Comparison of ENCODE assay signal across 29 mouse cellular contexts in genomic region chr11:111086933-111087332, GRCm38 (mm10). TPM values are rescaled to one million over a fixed set of nuclear protein-coding genes. Genes with fewer than 3 reads are reported as not detected.
DNase-seq lines count a peak whose midpoint lies in the region; ATAC-seq and TF ChIP-seq lines count a peak whose summit lies in the region.
"Had no signal": no experiment of that assay in that cellular context is flagged by ENCODE, and none has a peak within 500 bp of the region (broad histone marks: within the 10 kb centered on the region; RNA-seq: fewer than 3 reads in every experiment).

No protein-coding gene starts in this region.

- peak; percentile 65 for DNase-seq in heart, adult 11 months
- no peak for DNase-seq in heart, adult 8-10 months (ENCODE audit: low spot score)
- DNase-seq in heart, postnatal 0 days (ENCODE audit: low spot score) = no peak
- DNase-seq in heart, postnatal 14 days = no peak
- DNase-seq in kidney, adult 9 months = peak; percentile 50
- no peak for DNase-seq in kidney, postnatal 4 days
- DNase-seq in adrenal gland, adult 18-20 months (ENCODE audit: low spot score in 2 of 2) = no peak
- DNase-seq: adrenal gland, postnatal 10 days; cerebellum, adult 11 months; cerebellum, adult 9-10 months; cerebellum, postnatal 36 days; gastrocnemius, postnatal 36 days; retina, postnatal 1 day; right cerebral cortex, postnatal 14 days; thymus, postnatal 14 days had no signal

- H3K4me3 ChIP-seq in heart, postnatal 0 days (ENCODE audit: low read depth, low read length) = no peak overlapping the region
- no peak overlapping the region for H3K4me3 ChIP-seq in intestine, embryonic 16.5 days (ENCODE audit: low read length)
- H3K4me3 ChIP-seq: heart, embryonic 10.5 days; hindbrain, embryonic 10.5 days; hindbrain, embryonic 15.5 days; layer of hippocampus, adult 2 months; limb, embryonic 13.5 days; lung, embryonic 15.5 days; midbrain, embryonic 10.5 days; midbrain, embryonic 15.5 days; neural tube, embryonic 15.5 days had no signal

- H3K9ac ChIP-seq in heart, postnatal 0 days (replicated peaks; ENCODE audit: low read depth, low read length) = no peak overlapping the region
- no peak overlapping the region for H3K9ac ChIP-seq in intestine, embryonic 16.5 days (ENCODE audit: low read depth, low read length)
- H3K9ac ChIP-seq: hindbrain, embryonic 15.5 days; limb, embryonic 13.5 days; lung, embryonic 15.5 days; midbrain, embryonic 15.5 days; neural tube, embryonic 15.5 days had no signal

- peak overlapping the region; percentile 28 for H3K4me2 ChIP-seq in heart, postnatal 0 days (ENCODE audit: low read depth, low read length)
- H3K4me2 ChIP-seq in intestine, embryonic 16.5 days (ENCODE audit: low read depth, low read length) = peak overlapping the region; percentile 15; the same call in 1 of the 2 replicates
- H3K4me2 ChIP-seq: hindbrain, embryonic 15.5 days; limb, embryonic 13.5 days; liver, embryonic 11.5 days; lung, embryonic 15.5 days; midbrain, embryonic 15.5 days; neural tube, embryonic 15.5 days had no signal

- H3K27me3 ChIP-seq in heart, postnatal 0 days (ENCODE audit: control insufficient read depth, insufficient read depth, low read length) = no peaks in the 10 kb centered on the region
- no peaks in the 10 kb centered on the region for H3K27me3 ChIP-seq in intestine, embryonic 16.5 days (replicated peaks; ENCODE audit: control insufficient read depth, insufficient read depth, low read length)
- H3K27me3 ChIP-seq: hindbrain, embryonic 15.5 days; limb, embryonic 13.5 days; lung, embryonic 15.5 days; midbrain, embryonic 15.5 days; neural tube, embryonic 15.5 days had no signal

- H3K36me3 ChIP-seq in heart, postnatal 0 days (replicated peaks; ENCODE audit: control insufficient read depth, insufficient read depth, low read length) = no peaks in the 10 kb centered on the region
- no peaks in the 10 kb centered on the region for H3K36me3 ChIP-seq in intestine, embryonic 16.5 days (ENCODE audit: control insufficient read depth, insufficient read depth, low read length)
- H3K36me3 ChIP-seq: G1E; heart, embryonic 10.5 days; hindbrain, embryonic 10.5 days; hindbrain, embryonic 15.5 days; limb, embryonic 13.5 days; lung, embryonic 15.5 days; midbrain, embryonic 10.5 days; midbrain, embryonic 15.5 days; neural tube, embryonic 15.5 days had no signal

- H3K4me1 ChIP-seq in heart, postnatal 0 days (ENCODE audit: control insufficient read depth, insufficient read depth) = peaks cover 21% of the 10 kb centered on the region
- H3K4me1 ChIP-seq in intestine, embryonic 16.5 days (ENCODE audit: control insufficient read depth, insufficient read depth, low read length) = peaks cover 4% of the 10 kb centered on the region; the same call in 1 of the 2 replicates
- H3K4me1 ChIP-seq: hindbrain, embryonic 10.5 days; hindbrain, embryonic 15.5 days; lung, embryonic 15.5 days; midbrain, embryonic 15.5 days had no signal

- ATAC-seq in heart, postnatal 0 days (ENCODE audit: insufficient read depth, low read depth) = no peak
- peak; percentile 85 for ATAC-seq in intestine, embryonic 16.5 days
- ATAC-seq: forebrain, embryonic 14.5 days; inflammation-experienced regulatory T-cells, adult 6 months; midbrain, embryonic 15.5 days had no signal

- intact Hi-C loops in heart, postnatal 14 days (cut with DNase I) = no loop called here

- TF ChIP-seq CTCF in heart, postnatal 0 days (IDR thresholded peaks at IDR 0.05; ENCODE audit: low read depth) = no peak

- H3K9me3 ChIP-seq in heart, postnatal 0 days (replicated peaks; ENCODE audit: control insufficient read depth, low read length) = no peaks in the 10 kb centered on the region
- no peaks in the 10 kb centered on the region for H3K9me3 ChIP-seq in intestine, embryonic 16.5 days (ENCODE audit: control insufficient read depth, low read length)
- H3K9me3 ChIP-seq: heart, embryonic 10.5 days; hindbrain, embryonic 10.5 days; hindbrain, embryonic 15.5 days; limb, embryonic 13.5 days; lung, embryonic 15.5 days; midbrain, embryonic 10.5 days; midbrain, embryonic 15.5 days; neural tube, embryonic 15.5 days had no signal

- TF ChIP-seq EP300 in heart, postnatal 0 days (IDR thresholded peaks at IDR 0.05; ENCODE audit: low read depth) = no peak

- 51% methylated on average over 6 of the region's 6 CpGs for WGBS in heart, postnatal 0 days
- WGBS in intestine, embryonic 16.5 days = 54% methylated on average over 6 of the region's 6 CpGs

- H3K27ac ChIP-seq in heart, postnatal 0 days (ENCODE audit: low read depth) = peak overlapping the region; percentile 40
- peak overlapping the region; percentile 24 for H3K27ac ChIP-seq in intestine, embryonic 16.5 days (ENCODE audit: low read length)
- H3K27ac ChIP-seq: heart, embryonic 10.5 days; hindbrain, embryonic 10.5 days; hindbrain, embryonic 15.5 days; layer of hippocampus, adult 2 months; limb, embryonic 13.5 days; lung, embryonic 15.5 days; midbrain, embryonic 10.5 days; midbrain, embryonic 15.5 days; neural tube, embryonic 15.5 days had no signal

RNA-seq across cellular contexts. Expression of gene Kcnj2, which starts 21.0 kb away (rescaled TPM):
- total RNA-seq in heart, adult 8-10 months (2022) = 10 to 100 TPM; 32.8 to 51.7 (median 39.3) TPM
- 18.4 and 24.2 TPM in 2 replicates for total RNA-seq in heart, postnatal 0 days (2014; rRNA removed; ENCODE audit: low replicate concordance)
- polyA plus RNA-seq in heart, postnatal 0 days (2015; fragmentation: Nextera tagmentation; extraction: Ambion mirVana) = 7.1 TPM in 2 replicates
- 10 to 100 TPM; 30.3 to 37.1 TPM for total RNA-seq in heart, postnatal 14 days (2021)
- polyA plus RNA-seq in intestine, embryonic 16.5 days (2015; fragmentation: Nextera tagmentation; extraction: Ambion mirVana) = 1.5 and 1.7 TPM in 2 replicates
- 10 to 100 TPM; 16.5 to 19.8 TPM for total RNA-seq in adrenal gland, adult 18-20 months (2021)
- polyA plus RNA-seq: G1E; inflammation-experienced regulatory T-cells, adult 6 months had no signal

Comparison
In these comparisons a context has a peak if more than half of its experiments do, and no peak if none do; other contexts are left out.
1. DNase-seq: peak in heart, adult 11 months (single experiment) and kidney, adult 9 months (single experiment); none in heart, adult 8-10 months (single experiment), heart, postnatal 0 days (single experiment), heart, postnatal 14 days (0 of 2), kidney, postnatal 4 days (0 of 2) and adrenal gland, adult 18-20 months (0 of 2).